Mouse (Mus musculus): ENCODE data around the gene Zbtb3. TPM values are rescaled to one million over a fixed set of nuclear protein-coding genes. Genes with fewer than 3 reads are reported as not detected.
"Not testable (repeated sequence)": the region's sequence is repeated elsewhere in the genome, so short reads cannot be mapped to it uniquely, and the experiment has no call there.

Zbtb3 gene
- polyA plus RNA-seq, 2 experiments from 2014 or later = 2.1 TPM

DNA sequence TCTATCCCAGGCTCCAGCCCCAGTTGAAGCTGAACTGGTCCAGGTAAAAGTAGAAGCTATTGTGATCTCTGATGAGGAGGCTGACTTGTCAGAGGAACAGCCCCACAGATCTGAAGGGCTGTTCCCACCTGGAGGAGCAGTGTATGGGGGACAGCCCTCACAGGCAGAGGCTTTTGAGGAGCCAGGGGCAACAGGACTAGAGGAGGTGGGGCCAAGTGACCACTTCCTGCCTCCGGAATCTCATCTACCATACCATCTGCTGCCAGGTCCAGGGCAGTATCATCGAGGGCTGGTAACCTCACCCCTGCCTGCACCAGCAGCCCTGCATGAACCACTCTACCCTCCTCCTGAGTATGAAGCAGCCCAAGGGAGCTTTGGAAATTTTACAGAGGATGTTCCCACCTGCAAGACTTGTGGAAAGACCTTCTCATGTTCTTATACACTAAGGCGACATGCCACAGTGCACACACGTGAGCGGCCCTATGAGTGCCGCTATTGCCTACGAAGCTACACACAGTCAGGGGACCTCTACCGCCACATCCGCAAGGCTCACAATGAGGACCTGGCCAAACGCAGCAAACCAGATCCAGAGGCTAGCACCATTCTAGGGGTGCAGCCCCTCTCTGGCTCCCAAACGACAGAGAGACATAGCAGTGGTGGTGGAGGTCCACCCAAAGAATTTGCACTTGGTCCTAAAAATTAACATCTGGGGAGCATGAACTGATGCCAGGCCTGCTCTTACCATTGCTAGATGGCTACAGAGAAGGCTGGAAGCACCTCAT lies 1.7 kb downstream of the Zbtb3 start:
- no peak for ATAC-seq

DNA sequence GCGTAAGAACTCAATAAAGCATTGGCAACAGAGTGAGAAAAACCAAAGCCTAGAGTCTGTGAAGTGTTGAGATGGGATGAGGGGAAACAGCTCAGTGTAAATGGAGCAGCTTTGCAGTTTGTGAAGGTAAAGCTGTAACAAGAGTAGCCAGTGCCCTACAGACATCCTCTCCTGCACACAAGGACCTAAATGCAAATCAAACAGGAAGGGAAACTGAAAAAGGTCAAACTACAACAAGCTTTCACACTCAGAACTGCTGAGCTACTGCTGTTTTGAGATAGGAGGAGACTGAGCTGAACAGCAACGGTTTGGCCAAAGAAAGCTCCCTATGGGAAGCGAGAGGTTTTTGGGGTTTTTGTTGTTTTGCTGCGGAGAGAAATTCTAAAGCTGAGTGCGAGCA lies 4.5 kb downstream of the Zbtb3 start:
- no peak for ATAC-seq

DNA sequence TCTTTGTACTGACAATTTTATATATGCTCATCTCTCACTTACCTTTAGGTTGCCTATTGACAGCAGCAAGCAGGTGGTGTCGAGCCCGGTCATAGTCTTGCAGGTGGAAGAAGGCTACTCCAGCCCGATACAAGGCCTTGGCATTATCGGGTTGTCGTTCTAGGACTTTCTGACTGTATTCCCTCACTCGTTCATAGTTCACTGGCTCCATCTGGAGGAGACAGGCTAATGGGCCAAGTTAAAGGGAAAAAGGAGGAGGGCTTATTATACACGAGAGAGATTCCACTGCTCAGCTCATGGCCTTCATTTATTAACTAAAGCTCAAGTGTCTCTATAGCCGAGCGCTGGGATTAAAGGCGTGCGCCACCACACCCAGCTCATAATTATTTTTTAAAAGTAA lies 13.5 kb downstream of the Zbtb3 start:
- no peak for ATAC-seq

DNA sequence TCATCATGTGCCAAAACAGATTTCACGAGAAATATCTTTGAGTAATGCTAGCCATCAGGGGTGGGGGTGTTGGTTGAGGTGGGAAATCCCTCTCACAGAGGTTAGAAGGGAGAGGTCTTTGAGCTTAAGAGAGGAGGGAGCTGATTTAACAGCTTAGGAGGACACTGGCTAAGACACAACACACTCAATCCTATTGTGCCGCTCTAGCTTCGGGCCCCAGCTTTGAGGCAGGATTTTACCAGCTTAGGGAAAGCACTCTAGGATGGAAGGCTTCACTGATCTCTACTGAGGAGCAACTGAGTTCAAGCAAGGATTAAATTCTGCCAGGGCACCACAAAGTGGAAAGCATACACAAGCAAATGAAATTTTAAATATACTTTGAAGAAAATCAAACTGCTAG lies 14.6 kb downstream of the Zbtb3 start:
- no peak for ATAC-seq

DNA sequence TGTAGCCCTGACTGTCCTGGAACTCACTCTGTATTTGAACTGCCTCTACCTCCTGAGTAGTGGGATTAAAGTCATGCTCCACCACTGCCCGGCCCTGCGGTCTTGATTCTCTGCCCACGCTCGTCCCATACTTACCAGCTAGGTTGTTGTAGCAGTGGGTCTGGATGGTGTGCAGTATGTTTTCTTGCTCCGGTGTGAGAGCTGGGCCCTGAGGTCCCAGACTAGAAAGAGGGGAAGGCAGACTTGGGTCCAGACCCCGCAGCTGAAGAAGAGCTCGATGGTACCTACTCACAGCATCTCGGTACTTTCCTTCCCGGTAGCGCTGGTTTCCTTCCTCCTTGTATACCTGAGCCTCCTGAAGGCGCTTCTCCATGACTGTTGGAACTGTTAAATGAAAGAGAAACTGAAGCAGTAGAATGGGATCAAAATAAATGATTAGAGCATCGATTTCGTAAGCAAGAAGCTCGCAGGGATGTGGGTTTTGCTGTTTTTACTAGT lies 16.0 kb downstream of the Zbtb3 start:
- ATAC-seq = no peak

GRCm38 (mm10) chr19:8818801-8819595 lies 16.6 kb downstream of the Zbtb3 start, which contains the start of gene Ttc9c:
Gene Ttc9c (minus strand): TSS chr19:8819333.
- peak; percentile 66 for ATAC-seq

DNA sequence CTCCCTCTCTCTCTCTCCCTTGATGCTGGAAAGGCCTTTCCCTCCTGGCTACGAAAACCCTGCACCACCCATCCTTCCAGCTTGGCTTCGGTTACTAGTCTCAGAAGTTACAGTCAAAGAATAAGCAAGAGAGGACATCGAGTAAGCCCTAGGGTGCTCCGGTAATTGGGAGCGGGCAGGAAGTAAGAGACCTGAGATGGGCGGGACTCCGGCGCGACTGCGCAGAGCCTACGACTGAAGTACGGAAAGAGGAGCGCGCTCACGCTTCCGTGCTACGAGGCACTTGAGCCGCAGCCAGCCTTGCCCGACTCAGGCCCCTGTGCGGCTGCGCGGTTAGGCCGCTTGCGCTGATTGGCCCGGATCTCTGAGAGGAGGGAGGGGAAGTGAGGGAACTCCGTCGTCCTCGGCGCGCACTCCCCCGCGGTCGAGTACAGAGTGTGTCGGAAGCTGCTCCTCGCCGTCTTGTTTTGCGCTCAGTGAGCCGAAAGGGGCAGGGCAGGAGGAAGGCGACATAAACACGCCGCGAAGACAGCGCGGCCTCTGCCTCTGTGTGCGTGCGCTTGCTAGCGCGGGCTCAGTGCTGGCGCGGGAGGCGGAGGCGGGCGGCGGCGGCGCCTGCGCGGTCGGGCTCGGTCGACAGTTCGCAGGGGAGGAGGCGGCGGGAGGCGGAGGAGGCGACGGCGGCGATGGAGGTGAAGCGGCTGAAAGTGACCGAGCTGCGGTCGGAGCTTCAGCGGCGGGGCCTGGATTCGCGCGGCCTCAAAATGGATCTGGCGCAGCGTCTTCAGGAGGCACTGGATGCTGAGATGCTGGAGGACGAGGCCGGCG lies 17.5 kb downstream of the Zbtb3 start, which contains the start of gene Hnrnpul2:
Gene Hnrnpul2 (plus strand): TSS at position 415 of the 828 bp plus-strand sequence.
- peak; percentile 81 for ATAC-seq

- no peak for ATAC-seq
These were observed 18.1 kb downstream of the Zbtb3 start for GRCm38 (mm10) chr19:8820424-8820956.

GRCm38 (mm10) chr19:8821146-8821545 lies 18.8 kb downstream of the Zbtb3 start:
- no peak for ATAC-seq

DNA sequence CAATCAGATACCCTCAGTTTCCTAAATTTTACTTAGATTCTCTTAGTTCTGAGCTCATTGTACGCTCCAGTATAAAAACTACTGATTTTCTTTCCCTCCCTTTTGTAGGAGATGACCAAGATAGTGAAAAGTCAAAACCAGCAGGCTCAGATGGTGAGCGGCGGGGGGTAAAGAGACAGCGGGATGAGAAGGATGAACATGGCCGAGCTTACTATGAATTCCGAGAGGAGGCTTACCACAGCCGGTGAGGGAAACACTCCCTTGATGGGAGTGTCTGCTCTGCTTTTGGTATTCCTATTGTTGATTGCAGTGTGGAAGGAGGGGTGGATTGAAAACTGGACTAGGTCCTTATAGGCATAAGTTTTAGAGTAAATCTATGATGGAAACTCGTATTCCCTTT lies 20.3 kb downstream of the Zbtb3 start:
- no peak for ATAC-seq

DNA sequence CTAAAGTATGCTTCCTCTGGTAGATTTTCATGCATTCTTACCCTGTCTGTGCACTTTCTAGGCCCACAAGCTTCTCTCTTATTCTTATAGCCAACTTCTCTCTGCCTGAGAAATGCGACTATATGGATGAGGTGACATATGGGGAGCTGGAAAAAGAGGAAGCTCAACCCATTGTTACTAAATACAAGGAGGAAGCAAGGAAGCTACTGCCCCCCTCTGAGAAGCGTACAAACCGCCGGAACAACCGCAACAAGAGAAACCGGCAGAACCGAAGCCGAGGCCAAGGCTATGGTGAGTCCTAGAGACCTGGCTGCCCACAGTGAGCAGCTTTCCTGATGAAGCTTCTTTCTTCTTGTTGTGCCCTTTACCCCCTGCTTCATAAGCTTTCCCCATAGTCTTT lies 27.3 kb downstream of the Zbtb3 start, which contains the start of gene AC129217.1:
Gene AC129217.1 (plus strand): TSS at position 114 of the 400 bp plus-strand sequence.
- no peak for ATAC-seq

GRCm38 (mm10) chr19:8830664-8831063 lies 28.3 kb downstream of the Zbtb3 start:
- no peak for ATAC-seq

- no peak for ATAC-seq
These were observed 28.9 kb downstream of the Zbtb3 start for GRCm38 (mm10) chr19:8831262-8831661.

GRCm38 (mm10) chr19:8832971-8833370 lies 30.6 kb downstream of the Zbtb3 start:
- ATAC-seq = no peak

DNA sequence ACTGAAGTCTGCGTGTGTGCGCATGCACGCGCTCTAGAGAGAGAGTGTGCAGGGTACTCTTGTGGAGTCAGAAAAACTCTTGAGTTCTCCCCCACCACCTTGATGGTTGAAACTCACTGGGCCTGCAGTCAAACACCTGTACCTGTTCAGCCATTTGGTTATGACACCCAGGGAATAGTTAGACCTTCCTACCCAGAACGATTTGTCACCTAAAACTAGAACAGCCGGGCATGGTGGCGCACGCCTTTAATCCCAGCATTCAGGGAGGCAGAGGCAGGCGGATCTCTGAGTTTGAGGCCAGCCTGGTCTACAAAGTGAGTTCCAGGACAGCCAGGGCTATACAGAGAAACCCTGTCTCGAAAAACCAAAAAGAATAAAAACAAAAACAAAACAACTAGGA lies 34.0 kb downstream of the Zbtb3 start:
- ATAC-seq = not testable (repeated sequence)

DNA sequence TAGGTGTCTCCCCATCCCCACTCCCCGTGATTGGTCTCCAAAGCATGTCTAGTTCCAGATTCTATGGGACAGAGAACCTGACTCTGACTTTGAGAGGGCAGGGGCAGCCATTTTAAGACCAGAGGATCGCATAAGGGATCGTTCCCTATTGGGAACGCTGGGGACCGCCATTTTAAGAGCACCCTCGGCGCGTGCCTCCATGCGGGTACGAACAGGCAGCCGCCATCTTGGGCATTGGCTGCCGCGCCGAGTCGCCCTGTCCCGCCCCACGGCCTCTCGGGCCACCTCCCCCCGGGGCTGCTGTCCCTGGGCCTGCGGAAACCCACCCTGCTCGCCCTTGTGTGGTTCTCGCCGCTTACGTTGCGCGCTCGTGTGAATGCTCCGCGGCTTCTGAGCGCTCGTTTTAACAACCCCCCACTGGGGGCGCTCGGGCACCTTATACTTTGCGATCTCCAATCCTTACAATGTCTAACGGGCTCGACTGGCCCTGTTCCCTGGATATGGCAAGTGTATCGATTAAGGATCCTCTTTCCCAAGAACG lies 35.0 kb downstream of the Zbtb3 start, which contains the start of gene Bscl2:
Gene Bscl2 (plus strand): TSS at position 217 of the 541 bp plus-strand sequence.
- peak; percentile 67 for ATAC-seq

GRCm38 (mm10) chr19:8838041-8838730 lies 35.8 kb downstream of the Zbtb3 start:
- no peak for ATAC-seq

DNA sequence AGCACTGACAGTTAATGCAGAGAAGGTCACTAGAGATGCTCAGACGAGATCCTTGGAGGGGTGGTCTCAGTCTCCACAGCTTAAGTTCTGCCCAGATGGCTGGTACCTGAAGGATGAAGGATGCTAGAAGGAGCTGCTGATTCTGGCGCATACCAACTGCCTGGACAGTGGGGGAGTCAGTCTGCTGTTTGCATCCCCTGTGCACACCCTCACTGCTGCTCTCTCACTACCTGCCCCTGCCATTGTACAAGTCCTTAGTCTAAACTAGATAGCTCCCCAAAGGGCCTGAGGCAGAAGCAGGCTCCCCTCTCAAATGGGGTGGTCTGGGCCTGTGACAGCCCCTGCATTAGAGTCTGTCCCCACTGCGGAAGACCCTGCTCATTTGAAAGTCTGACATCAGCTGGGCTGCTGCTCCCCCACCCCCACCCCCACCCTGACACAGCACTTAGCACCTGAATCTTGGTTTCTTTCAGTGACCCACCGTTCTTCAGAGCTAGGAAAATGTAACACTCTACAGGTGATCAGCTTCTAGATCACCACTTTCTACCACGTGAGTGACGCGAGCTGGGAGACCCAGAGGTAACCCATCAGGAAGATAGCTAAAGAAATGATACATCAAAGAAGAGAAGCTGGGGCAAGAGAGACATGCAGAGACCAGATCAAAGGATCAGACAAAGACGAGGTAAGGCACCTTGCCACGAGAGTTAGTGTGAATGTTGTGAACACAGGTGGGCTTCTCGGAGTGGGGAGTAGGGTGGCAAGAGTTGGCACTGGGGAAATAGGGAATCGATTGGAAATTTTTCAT lies 37.0 kb downstream of the Zbtb3 start, which contains the start of gene Gng3:
Gene Gng3 (minus strand): TSS at position 92 of the 805 bp plus-strand sequence.
- ATAC-seq = no peak

GRCm38 (mm10) chr19:8839908-8840791 lies 37.8 kb downstream of the Zbtb3 start:
- ATAC-seq = peak; percentile 17

Data from activated CD4-positive, CD25-positive, alpha-beta regulatory T cell, adult 4 months (primary cell).